Mouse (Mus musculus) thymus, adult 2 months (tissue): ENCODE data around the gene Dnase2b. TPM values are rescaled to one million over a fixed set of nuclear protein-coding genes. Genes with fewer than 3 reads are reported as not detected.

ENCODE experiments used
- DNase-seq: peaks from one replicate; pipeline ENCODE4 v3.0.0; 2021
- H3K27ac ChIP-seq: fragments of 200-500 bp; 2 replicates; pipeline ENCODE4 v1.5.1; 2012; ENCODE audit warnings: low read length, control low read depth; ENCODE audit not compliant: control insufficient read depth, insufficient read depth
- H3K27me3 ChIP-seq: fragments of 200-500 bp; 2 replicates; pipeline ENCODE4 v1.6.1; 2012; ENCODE audit warnings: mild to moderate bottlenecking, low read length, moderate library complexity, mixed read lengths; ENCODE audit not compliant: control insufficient read depth, insufficient read depth
- H3K36me3 ChIP-seq: fragments of 200-500 bp; 2 replicates; pipeline ENCODE4 v1.6.1; 2012; ENCODE audit warnings: mild to moderate bottlenecking, low read length, moderate library complexity; ENCODE audit not compliant: control insufficient read depth, insufficient read depth
- H3K4me1 ChIP-seq: fragments of 200-500 bp; replicated peaks from 2 replicates; pipeline ENCODE4 v1.6.1; 2012; ENCODE audit warnings: low read length; ENCODE audit not compliant: control insufficient read depth, insufficient read depth
- H3K4me3 ChIP-seq: fragments of 200-500 bp; 2 replicates; pipeline ENCODE4 v1.5.1; 2012; ENCODE audit warnings: mild to moderate bottlenecking, low read length, control low read depth, moderate library complexity; ENCODE audit not compliant: control insufficient read depth, insufficient read depth
- CTCF ChIP-seq: fragments of 200-500 bp; IDR thresholded peaks from 2 replicates; pipeline ENCODE4 v1.5.1; 2012; ENCODE audit warnings: mild to moderate bottlenecking, control low read depth, low read length, moderate library complexity, borderline replicate concordance; ENCODE audit not compliant: control insufficient read depth, poor library complexity, insufficient read depth; ENCODE audit errors: extremely low read depth
- POLR2A ChIP-seq: fragments of 200-500 bp; IDR thresholded peaks from 2 replicates; pipeline ENCODE4 v1.6.1; 2012; ENCODE audit warnings: mild to moderate bottlenecking, low read length, control low read depth, moderate library complexity; ENCODE audit not compliant: control insufficient read depth, poor library complexity, insufficient read depth; ENCODE audit errors: extremely low read depth
- WGBS: fragments of 180-500 bp; shearing (Covaris S2); methylation state at CpG from one replicate; pipeline ENCODE4 v1.1.7; 2018; 5-methylcytosine and 5-hydroxymethylcytosine counted together
- polyA plus RNA-seq: library from polyadenylated mRNA; depleted of rRNA; stranded (reverse); fragments of >200 nt; gene quantifications from 2 replicates; pipeline ENCODE4 v1.2.3, GENCODE M21; 2012

The Dnase2b gene
- polyA plus RNA-seq, 1 experiment: not detected

GRCm38 (mm10) chr3:146632506-146632905 lies 17.1 kb upstream of the Dnase2b start:
- H3K4me1 ChIP-seq: peaks cover 7% of the 10 kb centered on the region; the same call in 1 of the 2 replicates
- no peak for TF ChIP-seq CTCF
- no peak for TF ChIP-seq POLR2A
- WGBS: 89% methylated on average over 5 of the region's 5 CpGs
- H3K36me3 ChIP-seq: no peaks in the 10 kb centered on the region
- no peak overlapping the region for H3K27ac ChIP-seq
- no peaks in the 10 kb centered on the region for H3K27me3 ChIP-seq
- no peak overlapping the region for H3K4me3 ChIP-seq
- no peak for DNase-seq

- 66% methylated on average over 8 of the region's 8 CpGs for WGBS
- H3K27ac ChIP-seq: no peak overlapping the region
- no peak overlapping the region for H3K4me3 ChIP-seq
These were observed 13.0 kb upstream of the Dnase2b start for GRCm38 (mm10) chr3:146628227-146628982.

GRCm38 (mm10) chr3:146625766-146626165 lies 10.4 kb upstream of the Dnase2b start:
- TF ChIP-seq POLR2A: no peak
- no peak for TF ChIP-seq CTCF
- Histone ChIP-seq H3K4me3 (no peak overlapping the region), H3K27me3 (no peaks in the 10 kb centered on the region), H3K4me1 (peaks cover 7% of the 10 kb centered on the region; the same call in 1 of the 2 replicates), H3K27ac (no peak overlapping the region), H3K36me3 (no peaks in the 10 kb centered on the region)
- no peak for DNase-seq
- 95% methylated on average over 4 of the region's 4 CpGs for WGBS

More at GRCm38 (mm10) chr3:146628227-146628982, 13.0 kb upstream of the Dnase2b start:
- H3K36me3 ChIP-seq: no peaks in the 10 kb centered on the region
- peaks cover 7% of the 10 kb centered on the region; the same call in 1 of the 2 replicates for H3K4me1 ChIP-seq
- H3K27me3 ChIP-seq: no peaks in the 10 kb centered on the region
- TF ChIP-seq POLR2A (no peak), CTCF (no peak)
- no peak for DNase-seq

- Histone ChIP-seq H3K4me3 (no peak overlapping the region), H3K4me1 (no peaks in the 10 kb centered on the region), H3K27ac (no peak overlapping the region), H3K27me3 (no peaks in the 10 kb centered on the region), H3K36me3 (no peaks in the 10 kb centered on the region)
- TF ChIP-seq POLR2A (no peak), CTCF (no peak)
- DNase-seq: no peak
- 94% methylated on average over 11 of the region's 11 CpGs for WGBS
These were observed 6.6 kb upstream of the Dnase2b start for GRCm38 (mm10) chr3:146621966-146622365.

- H3K36me3 ChIP-seq: no peaks in the 10 kb centered on the region
- no peaks in the 10 kb centered on the region for H3K4me1 ChIP-seq
- no peak for TF ChIP-seq POLR2A
- TF ChIP-seq CTCF: no peak
- 71% methylated on average over 14 of the region's 14 CpGs for WGBS
- no peak for DNase-seq
- no peak overlapping the region for H3K27ac ChIP-seq
- no peak overlapping the region for H3K4me3 ChIP-seq
- H3K27me3 ChIP-seq: no peaks in the 10 kb centered on the region
These were observed 5.3 kb upstream of the Dnase2b start for GRCm38 (mm10) chr3:146620555-146621249.

- Histone ChIP-seq H3K4me1 (no peaks in the 10 kb centered on the region), H3K36me3 (no peaks in the 10 kb centered on the region), H3K27ac (no peak overlapping the region), H3K27me3 (no peaks in the 10 kb centered on the region), H3K4me3 (no peak overlapping the region)
- WGBS: 87% methylated on average over 10 of the region's 10 CpGs
- no peak for DNase-seq
- no peak for TF ChIP-seq CTCF
- TF ChIP-seq POLR2A: no peak
These were observed 4.7 kb upstream of the Dnase2b start for GRCm38 (mm10) chr3:146620101-146620500.
